Mouse (Mus musculus) large intestine, adult 2 months (tissue): ENCODE results near the gene Zfy2. TPM values are rescaled to one million over a fixed set of nuclear protein-coding genes. Genes with fewer than 3 reads are reported as not detected.

ENCODE experiments used
- DNase-seq: peaks from one replicate; pipeline ENCODE4 v3.0.0-alpha.2; 2012; ENCODE audit warnings: low read depth, low spot score
- WGBS: fragments of 180-500 bp; shearing (Covaris S2); methylation state at CpG from one replicate; pipeline ENCODE4 v1.1.7; 2018; 5-methylcytosine and 5-hydroxymethylcytosine counted together
- polyA plus RNA-seq: library from polyadenylated mRNA; depleted of rRNA; stranded (reverse); fragments of >200 nt; gene quantifications from 2 replicates; pipeline ENCODE4 v1.2.3, GENCODE M21; 2012; rRNA removed

The Zfy2 gene
- polyA plus RNA-seq, result not detected in 2 replicates

- DNase-seq, result no peak
- WGBS, result 79% methylated on average over 2 of the region's 2 CpGs
Measured at GRCm38 (mm10) chrY:2170309-2170708, at the start of gene Zfy2. Gene Zfy2, minus strand, starts transcription at chrY:2170409.
